Mouse (Mus musculus) neural tube, embryonic 15.5 days (tissue): ENCODE measurements around the gene Sbno2. TPM values are rescaled to one million over a fixed set of nuclear protein-coding genes. Genes with fewer than 3 reads are reported as not detected.

ENCODE experiments used
- ATAC-seq: fragments of 200-750 bp; cut with Nextera tagmentation; 2 replicates; pipeline ENCODE4 v1.8.0; 2017; ENCODE audit warnings: mild to moderate bottlenecking, moderate TSS enrichment, moderate library complexity; ENCODE audit not compliant: low FRiP score
- H3K27ac ChIP-seq: fragments of 300-500 bp; sonication (generic); replicated peaks from 2 replicates; pipeline ENCODE4 v1.5.1; 2015; ENCODE audit warnings: mild to moderate bottlenecking, inconsistent platforms
- H3K27me3 ChIP-seq: fragments of 300-500 bp; sonication (generic); replicated peaks from 2 replicates; pipeline ENCODE4 v1.6.1; 2015; ENCODE audit warnings: inconsistent platforms
- H3K36me3 ChIP-seq: fragments of 300-500 bp; sonication (generic); 2 replicates; pipeline ENCODE4 v1.6.1; 2015; ENCODE audit warnings: inconsistent platforms
- H3K4me1 ChIP-seq: fragments of 300-500 bp; sonication (generic); 2 replicates; pipeline ENCODE4 v1.6.1; 2015; ENCODE audit warnings: inconsistent platforms
- H3K4me2 ChIP-seq: fragments of 300-500 bp; sonication (generic); 2 replicates; pipeline ENCODE4 v1.6.1; 2015; ENCODE audit warnings: inconsistent platforms, mild to moderate bottlenecking, moderate library complexity
- H3K4me3 ChIP-seq: fragments of 300-500 bp; sonication (generic); replicated peaks from 2 replicates; pipeline ENCODE4 v1.5.1; 2015; ENCODE audit warnings: mild to moderate bottlenecking, inconsistent platforms
- H3K9ac ChIP-seq: fragments of 300-500 bp; sonication (generic); replicated peaks from 2 replicates; pipeline ENCODE4 v1.6.1; 2015; ENCODE audit warnings: mild to moderate bottlenecking, inconsistent platforms
- H3K9me3 ChIP-seq: fragments of 300-500 bp; sonication (generic); replicated peaks from 2 replicates; pipeline ENCODE4 v1.6.1; 2016; ENCODE audit warnings: inconsistent platforms
- WGBS: fragments of 180-500 bp; shearing (Covaris S2); methylation state at CpG from one replicate; pipeline ENCODE4 v1.1.7; 2015; ENCODE audit warnings: mixed read lengths; 5-methylcytosine and 5-hydroxymethylcytosine counted together
- polyA plus RNA-seq: library from polyadenylated mRNA; unstranded; fragments of >200 nt; fragmentation: Nextera tagmentation; extraction: Ambion mirVana; gene quantifications from 2 replicates; pipeline ENCODE4 v1.2.1, GENCODE M21; 2015

The Sbno2 gene
- polyA plus RNA-seq, 1 experiment from 2014 or later = 11.7 TPM

DNA sequence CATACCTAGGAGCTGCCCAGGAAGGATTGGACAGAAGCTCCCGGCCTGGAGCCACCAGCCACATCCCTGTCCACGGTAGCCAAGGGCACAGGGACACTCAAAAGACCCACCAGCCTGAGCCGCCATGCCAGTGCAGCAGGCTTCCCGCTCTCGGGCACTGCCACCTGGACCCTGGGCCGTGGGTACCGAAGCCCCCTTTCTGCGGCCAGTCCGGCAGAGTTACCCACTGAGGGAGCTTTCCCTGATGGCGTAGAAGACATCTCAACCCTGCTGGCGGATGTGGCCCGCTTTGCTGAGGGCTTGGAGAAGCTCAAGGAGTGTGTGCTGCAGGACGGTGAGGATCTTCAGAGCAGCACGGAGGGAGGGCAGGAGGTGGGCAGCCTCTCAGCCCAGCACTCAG, 87.6 kb downstream of the Sbno2 start:
- WGBS = 84% methylated on average over 14 of the region's 14 CpGs
- no peak for ATAC-seq
- Histone ChIP-seq H3K9ac (no peak overlapping the region), H3K4me2 (no peak overlapping the region), H3K9me3 (no peaks in the 10 kb centered on the region), H3K4me1 (no peaks in the 10 kb centered on the region), H3K4me3 (no peak overlapping the region), H3K27me3 (peaks cover 69% of the 10 kb centered on the region), H3K27ac (no peak overlapping the region), H3K36me3 (no peaks in the 10 kb centered on the region)

DNA sequence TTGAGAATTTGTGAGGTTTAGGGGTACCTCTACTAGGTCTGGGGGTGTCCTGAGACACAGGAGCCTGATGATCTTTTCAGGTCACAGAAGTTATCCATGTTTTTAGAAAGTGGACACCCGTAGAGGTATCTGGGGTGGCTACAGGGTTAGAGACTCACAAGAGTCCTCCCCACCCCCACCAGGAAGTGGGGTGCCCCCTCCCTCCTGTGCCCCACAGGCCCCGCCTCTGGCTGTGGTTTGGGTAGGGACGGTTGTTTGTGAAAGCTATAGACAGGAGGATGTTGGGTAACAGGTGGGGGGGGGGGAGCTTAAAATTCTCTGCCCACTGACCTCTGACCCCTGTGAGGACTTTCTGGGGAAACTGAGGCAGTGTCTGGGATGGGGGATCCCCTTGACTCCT, 88.0 kb downstream of the Sbno2 start:
- peaks cover 73% of the 10 kb centered on the region for H3K27me3 ChIP-seq
- H3K9ac ChIP-seq = no peak overlapping the region
- H3K9me3 ChIP-seq = no peaks in the 10 kb centered on the region
- H3K4me2 ChIP-seq = no peak overlapping the region
- peaks cover 2% of the 10 kb centered on the region; the same call in 1 of the 2 replicates for H3K36me3 ChIP-seq
- H3K4me3 ChIP-seq = no peak overlapping the region
- no peak overlapping the region for H3K27ac ChIP-seq
- ATAC-seq = no peak
- 87% methylated on average over 3 of the region's 3 CpGs for WGBS
- H3K4me1 ChIP-seq = no peaks in the 10 kb centered on the region

DNA sequence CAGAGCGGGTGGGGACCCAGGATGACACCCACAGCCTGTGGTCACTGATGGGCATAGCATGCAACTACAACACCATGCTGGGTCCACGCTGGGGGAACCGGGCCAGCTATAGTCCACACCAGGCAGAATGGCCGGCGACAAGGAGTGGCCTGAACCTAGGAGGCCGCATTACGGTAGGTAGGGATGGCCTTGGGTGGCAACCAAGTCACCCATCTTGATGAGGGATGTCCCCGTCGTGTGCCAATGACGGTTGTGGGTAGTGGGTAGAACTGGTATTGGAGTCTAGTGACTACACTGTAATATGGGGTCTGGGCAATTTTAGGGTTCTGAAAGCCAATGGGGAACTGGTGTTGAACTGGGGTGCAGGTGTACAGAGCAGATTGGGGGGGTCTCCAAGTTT, 88.4 kb downstream of the Sbno2 start:
- H3K27me3 ChIP-seq = peaks cover 77% of the 10 kb centered on the region
- no peaks in the 10 kb centered on the region for H3K9me3 ChIP-seq
- ATAC-seq = no peak

DNA sequence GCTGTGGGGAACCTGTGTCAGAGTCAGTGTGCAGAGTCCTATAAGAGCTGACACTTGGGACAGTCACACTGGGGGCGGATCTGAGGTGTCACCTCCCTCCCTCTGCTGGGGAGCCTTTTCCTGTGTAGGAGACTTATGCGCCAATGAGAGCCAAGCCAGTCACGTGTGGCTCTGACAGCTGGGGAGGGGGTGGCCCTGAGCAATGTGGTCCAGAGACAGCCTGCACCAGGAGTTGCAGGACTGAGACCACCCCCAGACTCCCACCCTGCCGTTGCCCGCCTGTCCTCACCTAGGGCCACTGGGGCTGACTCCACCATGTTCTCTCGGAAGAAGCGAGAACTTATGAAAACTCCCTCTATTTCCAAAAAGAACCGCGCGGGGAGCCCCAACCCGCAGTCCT, 88.9 kb downstream of the Sbno2 start, which contains the start of gene Arhgap45:
Gene Arhgap45, plus strand, starts transcription at position 143 of the 400 bp plus-strand sequence.
- no peak for ATAC-seq
- no peaks in the 10 kb centered on the region for H3K4me1 ChIP-seq
- peaks cover under 1% of the 10 kb centered on the region; the same call in 1 of the 2 replicates for H3K9me3 ChIP-seq
- peaks cover 82% of the 10 kb centered on the region for H3K27me3 ChIP-seq
- H3K27ac ChIP-seq = no peak within 1 kb of the TSS
- 70% methylated on average over 11 of the region's 11 CpGs for WGBS
- no peak within 1 kb of the TSS for H3K4me2 ChIP-seq
- no peak within 1 kb of the TSS for H3K4me3 ChIP-seq
- H3K9ac ChIP-seq = no peak within 1 kb of the TSS
- peaks cover 10% of the 10 kb centered on the region for H3K36me3 ChIP-seq

More for the DNA sequence above, 88.4 kb downstream of the Sbno2 start:
- H3K4me1 ChIP-seq = no peaks in the 10 kb centered on the region
- no peak overlapping the region for H3K4me3 ChIP-seq
- H3K4me2 ChIP-seq = no peak overlapping the region
- H3K27ac ChIP-seq = no peak overlapping the region
- peaks cover 6% of the 10 kb centered on the region for H3K36me3 ChIP-seq
- 85% methylated on average over 10 of the region's 10 CpGs for WGBS
- no peak overlapping the region for H3K9ac ChIP-seq

DNA sequence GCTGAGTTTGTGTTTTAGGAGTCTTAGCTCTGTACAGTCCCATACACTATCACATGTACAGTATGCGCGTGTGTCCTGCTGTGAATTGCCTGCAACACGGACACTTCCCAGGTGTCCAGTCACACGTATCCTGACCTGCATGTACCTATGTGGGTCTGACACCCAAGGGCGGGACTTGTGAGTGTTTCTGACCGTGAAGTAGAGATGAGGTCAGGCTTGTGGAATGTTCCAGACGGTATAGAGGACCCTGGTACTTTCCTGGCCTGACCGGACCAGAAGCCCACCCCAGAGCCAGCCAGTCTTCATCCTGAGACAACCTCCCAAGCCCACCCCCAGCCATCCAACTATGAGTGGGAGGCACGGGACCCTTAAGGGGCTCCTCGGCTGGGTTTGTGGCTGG, 89.8 kb downstream of the Sbno2 start:
- H3K36me3 ChIP-seq = peaks cover 19% of the 10 kb centered on the region
- no peak overlapping the region for H3K9ac ChIP-seq
- no peak overlapping the region for H3K27ac ChIP-seq
- H3K4me3 ChIP-seq = no peak overlapping the region
- ATAC-seq = no peak
- H3K27me3 ChIP-seq = peaks cover 77% of the 10 kb centered on the region
- H3K4me2 ChIP-seq = no peak overlapping the region
- WGBS = 84% methylated on average over 10 of the region's 10 CpGs
- H3K4me1 ChIP-seq = no peaks in the 10 kb centered on the region
- peaks cover 10% of the 10 kb centered on the region for H3K9me3 ChIP-seq

DNA sequence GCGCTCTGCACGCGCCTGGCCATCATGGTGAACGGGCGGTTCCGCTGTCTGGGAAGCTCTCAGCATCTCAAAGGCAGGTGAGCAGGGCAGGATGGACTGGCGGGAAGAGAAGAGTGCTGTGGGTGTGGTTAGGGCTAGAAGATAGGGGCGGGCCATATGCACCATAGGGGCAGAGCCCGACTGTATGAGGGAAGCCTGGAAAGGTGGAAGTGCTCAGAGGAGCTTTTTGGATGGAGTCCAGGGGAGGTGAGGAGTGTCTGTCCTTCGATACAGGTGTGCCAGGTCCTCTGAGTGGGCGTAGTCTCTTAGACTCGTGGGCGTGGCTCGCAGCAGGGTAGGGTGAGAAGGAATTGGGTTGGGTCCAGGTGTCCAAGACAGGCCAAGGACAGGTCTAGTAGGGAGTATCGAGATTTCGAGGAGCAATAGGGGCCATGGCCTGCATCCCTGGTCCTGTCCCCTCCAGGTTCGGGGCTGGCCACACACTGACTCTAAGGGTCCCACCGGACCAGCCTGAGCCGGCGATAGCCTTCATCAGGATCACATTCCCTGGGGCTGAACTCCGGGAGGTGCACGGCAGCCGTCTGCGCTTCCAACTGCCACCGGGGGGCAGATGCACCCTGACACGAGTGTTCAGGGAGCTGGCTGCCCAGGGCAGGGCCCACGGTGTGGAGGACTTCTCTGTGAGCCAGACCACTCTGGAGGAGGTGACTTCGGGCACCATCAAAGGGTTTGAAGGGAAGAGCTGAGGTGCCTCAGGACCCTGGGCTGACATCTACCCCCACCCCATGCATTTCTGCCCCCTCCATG, 90.7 kb downstream of the Sbno2 start:
- no peak overlapping the region for H3K9ac ChIP-seq
- H3K27ac ChIP-seq = no peak overlapping the region
- ATAC-seq = no peak
- 25% methylated on average over 28 of the region's 28 CpGs for WGBS
- peaks cover 28% of the 10 kb centered on the region for H3K36me3 ChIP-seq
- H3K27me3 ChIP-seq = peaks cover 68% of the 10 kb centered on the region
- H3K4me3 ChIP-seq = no peak overlapping the region
- no peaks in the 10 kb centered on the region for H3K4me1 ChIP-seq
- no peak overlapping the region for H3K4me2 ChIP-seq
- H3K9me3 ChIP-seq = peaks cover 16% of the 10 kb centered on the region

DNA sequence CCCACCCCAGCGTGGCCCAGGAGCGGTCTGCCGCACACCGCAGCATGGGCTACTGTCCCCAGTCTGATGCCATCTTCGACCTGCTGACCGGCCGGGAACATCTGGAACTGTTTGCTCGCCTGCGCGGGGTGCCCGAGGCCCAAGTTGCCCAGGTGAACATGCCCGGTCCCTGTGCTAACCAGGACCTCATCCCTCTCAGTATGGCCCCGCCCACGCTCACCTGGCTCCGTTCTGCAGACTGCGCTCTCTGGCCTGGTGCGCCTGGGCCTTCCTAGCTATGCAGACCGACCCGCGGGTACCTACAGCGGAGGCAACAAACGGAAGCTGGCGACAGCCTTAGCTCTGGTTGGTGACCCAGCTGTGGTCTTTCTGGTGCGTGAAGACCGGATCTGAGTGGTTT, 91.8 kb downstream of the Sbno2 start:
- ATAC-seq = no peak
- no peak overlapping the region for H3K4me2 ChIP-seq
- H3K27me3 ChIP-seq = peaks cover 57% of the 10 kb centered on the region
- no peak overlapping the region for H3K4me3 ChIP-seq
- 36% methylated on average over 25 of the region's 25 CpGs for WGBS
- H3K4me1 ChIP-seq = no peaks in the 10 kb centered on the region
- H3K27ac ChIP-seq = no peak overlapping the region
- peaks cover 16% of the 10 kb centered on the region for H3K9me3 ChIP-seq
- no peak overlapping the region for H3K9ac ChIP-seq
- H3K36me3 ChIP-seq = peaks cover 39% of the 10 kb centered on the region

DNA sequence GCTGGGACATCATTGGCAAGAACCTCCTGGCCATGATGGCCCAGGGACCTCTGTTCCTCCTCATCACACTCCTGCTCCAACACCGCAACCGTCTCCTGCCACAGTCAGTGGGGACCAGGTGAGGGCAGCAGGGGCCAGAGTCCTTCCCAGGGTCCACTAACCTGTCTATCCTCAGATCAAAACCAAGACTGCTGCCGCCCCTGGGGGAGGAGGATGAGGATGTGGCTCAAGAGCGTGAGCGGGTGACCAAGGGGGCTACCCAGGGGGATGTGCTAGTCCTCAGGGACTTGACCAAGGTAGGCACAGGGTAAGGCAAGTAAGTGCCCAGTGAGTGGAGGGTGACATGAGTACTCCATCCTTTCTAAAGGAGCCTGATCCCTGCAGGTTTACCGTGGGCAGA, 93.6 kb downstream of the Sbno2 start:
- Histone ChIP-seq H3K27ac (no peak overlapping the region), H3K27me3 (peaks cover 50% of the 10 kb centered on the region), H3K4me1 (no peaks in the 10 kb centered on the region), H3K4me2 (no peak overlapping the region), H3K9me3 (peaks cover 16% of the 10 kb centered on the region), H3K9ac (no peak overlapping the region), H3K4me3 (no peak overlapping the region), H3K36me3 (peaks cover 43% of the 10 kb centered on the region)
- WGBS = 90% methylated on average over 6 of the region's 6 CpGs
- no peak for ATAC-seq

Other genes with a start within 250 kb of the Sbno2 start
- gene Prtn3, start 231.1 kb downstream of the Sbno2 start, polyA plus RNA-seq = 9.0 and 9.5 TPM in 2 replicates
- 316 and 385 TPM in 2 replicates for gene Plppr3, start 230.9 kb downstream of the Sbno2 start, polyA plus RNA-seq
- 0.31 and 0.50 TPM in 2 replicates for gene Elane, start 219.3 kb downstream of the Sbno2 start, polyA plus RNA-seq
- gene Cfd, start 214.7 kb downstream of the Sbno2 start, polyA plus RNA-seq = not detected in 2 replicates
- 44.9 and 46.7 TPM in 2 replicates for gene Med16, start 196.6 kb downstream of the Sbno2 start, polyA plus RNA-seq
- 22.7 and 23.6 TPM in 2 replicates for gene Gm26602, start 194.7 kb downstream of the Sbno2 start, polyA plus RNA-seq
- gene Kiss1r, start 188.6 kb downstream of the Sbno2 start, polyA plus RNA-seq = 1.8 and 2.8 TPM in 2 replicates
- gene R3hdm4, start 184.4 kb downstream of the Sbno2 start, polyA plus RNA-seq = 264 and 288 TPM in 2 replicates
- 2.4 and 5.1 TPM in 2 replicates for gene Arid3a, start 178.5 kb downstream of the Sbno2 start, polyA plus RNA-seq
- 94.4 and 104 TPM in 2 replicates for gene Wdr18, start 145.4 kb downstream of the Sbno2 start, polyA plus RNA-seq
- gene Grin3b, start 134.9 kb downstream of the Sbno2 start, polyA plus RNA-seq = 0.32 and 0.33 TPM in 2 replicates
- gene Tmem259, start 121.2 kb downstream of the Sbno2 start, polyA plus RNA-seq = 21.3 and 24.7 TPM in 2 replicates
- gene Cnn2, start 117.0 kb downstream of the Sbno2 start, polyA plus RNA-seq = 31.6 and 76.4 TPM in 2 replicates
- gene Abca7, start 109.1 kb downstream of the Sbno2 start, polyA plus RNA-seq = 5.2 and 5.6 TPM in 2 replicates
- gene Arhgap45, start 88.9 kb downstream of the Sbno2 start, polyA plus RNA-seq = 2.0 and 13.7 TPM in 2 replicates
- 134 and 148 TPM in 2 replicates for gene Polr2e, start 65.8 kb downstream of the Sbno2 start, polyA plus RNA-seq
- 559 and 600 TPM in 2 replicates for gene Gpx4, start 58.4 kb downstream of the Sbno2 start, polyA plus RNA-seq
- gene Stk11, start 10.2 kb upstream of the Sbno2 start, polyA plus RNA-seq = 16.9 and 17.3 TPM in 2 replicates
- gene Atp5d, start 33.1 kb upstream of the Sbno2 start, polyA plus RNA-seq = 553 and 558 TPM in 2 replicates
- gene Cbarp, start 35.3 kb upstream of the Sbno2 start, polyA plus RNA-seq = 91.9 and 93.0 TPM in 2 replicates
- gene Midn, start 42.7 kb upstream of the Sbno2 start, polyA plus RNA-seq = 19.4 and 20.5 TPM in 2 replicates
- gene Cirbp, start 60.4 kb upstream of the Sbno2 start, polyA plus RNA-seq = 284 and 345 TPM in 2 replicates
- 13.5 and 14.3 TPM in 2 replicates for gene 1600002K03Rik, start 67.4 kb upstream of the Sbno2 start, polyA plus RNA-seq
- 25.9 and 31.2 TPM in 2 replicates for gene Efna2, start 73.9 kb upstream of the Sbno2 start, polyA plus RNA-seq
- gene Mum1, start 120.9 kb upstream of the Sbno2 start, polyA plus RNA-seq = 46.8 and 49.6 TPM in 2 replicates
- 353 and 368 TPM in 2 replicates for gene Ndufs7, start 143.6 kb upstream of the Sbno2 start, polyA plus RNA-seq
- 27.9 and 34.6 TPM in 2 replicates for gene Gamt, start 155.4 kb upstream of the Sbno2 start, polyA plus RNA-seq
- 48.6 and 50.4 TPM in 2 replicates for gene Dazap1, start 155.9 kb upstream of the Sbno2 start, polyA plus RNA-seq
- gene Rps15, start 186.9 kb upstream of the Sbno2 start, polyA plus RNA-seq = 544 and 638 TPM in 2 replicates
- gene Apc2, start 190.4 kb upstream of the Sbno2 start, polyA plus RNA-seq = 122 and 144 TPM in 2 replicates
- gene 2310011J03Rik, start 215.0 kb upstream of the Sbno2 start, polyA plus RNA-seq = 26.9 and 36.6 TPM in 2 replicates
- 5.6 and 8.2 TPM in 2 replicates for gene Pcsk4, start 223.9 kb upstream of the Sbno2 start, polyA plus RNA-seq
- 4.3 and 7.3 TPM in 2 replicates for gene Reep6, start 224.4 kb upstream of the Sbno2 start, polyA plus RNA-seq
- gene Adamtsl5, start 242.8 kb upstream of the Sbno2 start, polyA plus RNA-seq = 1.6 and 3.6 TPM in 2 replicates